Mouse (Mus musculus): Measurements from ENCODE around the gene Zc3h7a. TPM values are rescaled to one million over a fixed set of nuclear protein-coding genes. Genes with fewer than 3 reads are reported as not detected.
A peak's percentile ranks its signal among the peaks of the same experiment; 100 is the strongest.

The Zc3h7a gene
- polyA plus RNA-seq, 1 experiment from 2014 or later = 113 TPM

DNA sequence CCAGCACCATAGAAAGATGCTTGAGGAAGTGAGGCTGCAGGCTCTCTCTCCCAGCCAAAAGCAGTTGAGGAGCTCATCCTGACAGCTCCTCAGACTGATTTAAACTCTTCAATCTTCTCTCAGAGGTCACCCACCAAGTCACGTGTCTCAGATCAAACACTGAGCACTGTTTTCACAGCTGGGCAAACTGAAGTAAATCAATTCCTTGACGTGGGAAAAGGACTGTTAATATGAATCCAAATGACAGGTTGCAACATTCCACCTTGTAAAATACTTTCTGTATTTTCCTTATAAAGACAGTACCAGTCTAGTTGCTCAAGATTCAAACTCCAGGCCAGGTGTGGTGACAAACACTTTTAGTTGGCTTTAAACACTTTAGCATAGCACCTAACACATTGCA, 43.4 kb downstream of the Zc3h7a start:
- no peaks in the 10 kb centered on the region for H3K9me3 ChIP-seq (ENCODE audit: control insufficient read depth, low read length)
- H3K4me2 ChIP-seq (replicated peaks; ENCODE audit: low read depth, low read length) = peak overlapping the region; percentile 77; the same call in 1 of the 2 replicates
- whole genome bisulfite sequencing = 40% methylated on average over 2 of the region's 2 CpGs
- ATAC-seq (ENCODE audit: low FRiP score) (no peak), DNase-seq (ENCODE audit: low spot score) (no peak)
- peaks cover 5% of the 10 kb centered on the region for H3K4me1 ChIP-seq (replicated peaks; ENCODE audit: control insufficient read depth, insufficient read depth, low read length)
- no peaks in the 10 kb centered on the region for H3K36me3 ChIP-seq (ENCODE audit: control insufficient read depth, insufficient read depth, low read length)
- H3K4me3 ChIP-seq (ENCODE audit: low read depth, low read length) = 0 out of 2 replicates have a peak overlapping the region, but pooled peaks have one; percentile 69
- H3K27ac ChIP-seq (ENCODE audit: low read depth, low read length) = no peak overlapping the region
- no peak overlapping the region for H3K9ac ChIP-seq (ENCODE audit: low read depth, low read length)
- no peaks in the 10 kb centered on the region for H3K27me3 ChIP-seq (ENCODE audit: control insufficient read depth, insufficient read depth, low read length)

DNA sequence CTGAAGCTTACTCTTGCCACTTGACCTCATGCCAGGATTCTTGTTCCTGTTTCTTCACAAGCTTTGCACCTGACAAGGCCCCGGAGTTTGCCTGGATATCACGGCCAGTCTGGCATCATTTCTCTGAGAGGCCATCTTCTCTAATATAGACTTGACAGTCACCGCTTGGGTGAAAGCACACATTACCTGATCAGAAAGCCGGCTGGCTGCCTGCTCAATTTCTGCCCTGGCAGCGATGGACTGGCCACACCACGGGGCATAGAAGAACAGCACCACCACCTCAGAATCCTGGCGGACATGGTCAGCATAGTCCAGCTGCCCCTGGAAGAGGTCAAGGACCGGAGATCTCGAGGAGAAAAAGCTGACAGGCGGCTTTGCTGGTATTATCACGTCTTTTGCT, 47.9 kb downstream of the Zc3h7a start:
- H3K36me3 ChIP-seq (ENCODE audit: control insufficient read depth, insufficient read depth, low read length) = no peaks in the 10 kb centered on the region
- ATAC-seq (ENCODE audit: low FRiP score) (no peak), DNase-seq (ENCODE audit: low spot score) (no peak)
- no peaks in the 10 kb centered on the region for H3K27me3 ChIP-seq (ENCODE audit: control insufficient read depth, insufficient read depth, low read length)
- H3K4me1 ChIP-seq (replicated peaks; ENCODE audit: control insufficient read depth, insufficient read depth, low read length) = peaks cover 5% of the 10 kb centered on the region
- no peak overlapping the region for H3K9ac ChIP-seq (ENCODE audit: low read depth, low read length)
- H3K27ac ChIP-seq (ENCODE audit: low read depth, low read length) = no peak overlapping the region
- no peak overlapping the region for H3K4me2 ChIP-seq (replicated peaks; ENCODE audit: low read depth, low read length)
- WGBS = 92% methylated on average over 11 of the region's 11 CpGs
- no peak overlapping the region for H3K4me3 ChIP-seq (ENCODE audit: low read depth, low read length)
- H3K9me3 ChIP-seq (ENCODE audit: control insufficient read depth, low read length) = no peaks in the 10 kb centered on the region

DNA sequence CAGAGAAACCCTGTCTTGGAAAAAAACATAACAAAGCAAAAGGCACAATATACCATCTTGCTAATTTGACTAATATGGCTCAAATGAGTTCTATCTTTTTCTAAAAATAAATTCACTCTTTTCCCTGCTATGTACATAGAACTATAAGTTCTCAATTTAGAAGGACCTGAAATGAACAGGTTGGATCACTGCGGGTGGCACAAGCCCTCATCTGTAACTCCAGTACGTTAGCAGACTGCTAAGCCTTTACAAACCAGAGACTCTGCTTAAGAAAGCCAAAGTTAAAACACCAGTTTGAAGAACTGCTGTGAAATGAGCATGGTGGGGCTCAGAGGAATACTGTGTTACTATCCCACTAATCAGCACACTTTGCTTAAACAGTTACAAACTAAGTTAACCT, 50.8 kb downstream of the Zc3h7a start:
- ATAC-seq (ENCODE audit: low FRiP score) (no peak), DNase-seq (ENCODE audit: low spot score) (no peak)
- H3K36me3 ChIP-seq (ENCODE audit: control insufficient read depth, insufficient read depth, low read length) = no peaks in the 10 kb centered on the region
- H3K9ac ChIP-seq (ENCODE audit: low read depth, low read length) = no peak overlapping the region
- 96% methylated on average over 2 of the region's 2 CpGs for WGBS
- no peaks in the 10 kb centered on the region for H3K4me1 ChIP-seq (replicated peaks; ENCODE audit: control insufficient read depth, insufficient read depth, low read length)
- no peak overlapping the region for H3K4me2 ChIP-seq (replicated peaks; ENCODE audit: low read depth, low read length)
- no peaks in the 10 kb centered on the region for H3K27me3 ChIP-seq (ENCODE audit: control insufficient read depth, insufficient read depth, low read length)
- H3K27ac ChIP-seq (ENCODE audit: low read depth, low read length) = no peak overlapping the region
- H3K9me3 ChIP-seq (ENCODE audit: control insufficient read depth, low read length) = no peaks in the 10 kb centered on the region
- H3K4me3 ChIP-seq (ENCODE audit: low read depth, low read length) = no peak overlapping the region

DNA sequence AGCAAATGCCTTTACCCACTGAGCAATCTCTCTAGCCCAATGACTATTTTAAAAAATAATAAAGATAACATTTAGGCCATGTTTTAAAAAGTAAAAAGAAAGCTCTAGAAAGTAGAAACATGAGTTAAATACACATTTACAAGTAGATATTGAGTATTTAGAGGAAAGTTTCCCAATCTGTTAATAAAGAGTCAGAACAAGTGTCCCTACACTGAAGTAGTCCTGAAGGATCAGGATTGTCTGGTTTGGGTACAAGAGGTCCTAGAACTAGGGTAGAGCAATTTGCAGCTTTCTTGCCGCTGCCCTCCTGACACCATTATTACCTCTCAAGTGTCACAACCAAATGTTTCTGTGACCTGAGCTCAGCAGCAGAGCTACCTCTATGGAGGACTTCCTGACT, 52.1 kb downstream of the Zc3h7a start:
- no peaks in the 10 kb centered on the region for H3K4me1 ChIP-seq (replicated peaks; ENCODE audit: control insufficient read depth, insufficient read depth, low read length)
- H3K9ac ChIP-seq (ENCODE audit: low read depth, low read length) = no peak overlapping the region
- H3K4me3 ChIP-seq (ENCODE audit: low read depth, low read length) = no peak overlapping the region
- no peak overlapping the region for H3K4me2 ChIP-seq (replicated peaks; ENCODE audit: low read depth, low read length)
- H3K9me3 ChIP-seq (ENCODE audit: control insufficient read depth, low read length) = no peaks in the 10 kb centered on the region
- ATAC-seq (ENCODE audit: low FRiP score) (no peak), DNase-seq (ENCODE audit: low spot score) (no peak)
- no peaks in the 10 kb centered on the region for H3K36me3 ChIP-seq (ENCODE audit: control insufficient read depth, insufficient read depth, low read length)
- H3K27me3 ChIP-seq (ENCODE audit: control insufficient read depth, insufficient read depth, low read length) = no peaks in the 10 kb centered on the region
- H3K27ac ChIP-seq (ENCODE audit: low read depth, low read length) = no peak overlapping the region
- WGBS = 96% methylated on average over 1 of the region's 1 CpGs

DNA sequence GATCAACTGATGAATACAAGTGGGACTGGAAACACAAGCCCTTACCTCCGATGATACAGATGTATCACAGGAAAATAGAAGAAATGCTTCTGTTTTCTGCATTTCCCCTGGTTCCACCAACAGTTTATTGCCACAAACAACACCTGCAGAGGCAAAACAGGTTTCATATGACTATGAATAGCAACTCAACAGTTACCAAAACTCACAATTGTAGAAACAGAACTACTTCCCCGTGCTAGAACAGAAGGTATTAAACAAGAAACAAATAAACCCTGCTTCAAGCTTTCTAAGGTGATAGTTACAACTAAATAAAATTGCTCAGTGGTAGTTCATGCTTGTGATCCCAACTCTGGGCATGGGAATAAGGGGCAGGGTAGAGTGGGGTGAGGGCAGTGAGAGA, 53.6 kb downstream of the Zc3h7a start:
- Histone ChIP-seq H3K27me3 (ENCODE audit: control insufficient read depth, insufficient read depth, low read length) (no peaks in the 10 kb centered on the region), H3K9me3 (ENCODE audit: control insufficient read depth, low read length) (no peaks in the 10 kb centered on the region), H3K36me3 (ENCODE audit: control insufficient read depth, insufficient read depth, low read length) (no peaks in the 10 kb centered on the region), H3K4me3 (ENCODE audit: low read depth, low read length) (no peak overlapping the region), H3K4me1 (replicated peaks; ENCODE audit: control insufficient read depth, insufficient read depth, low read length) (no peaks in the 10 kb centered on the region), H3K27ac (ENCODE audit: low read depth, low read length) (no peak overlapping the region), H3K9ac (ENCODE audit: low read depth, low read length) (no peak overlapping the region), H3K4me2 (replicated peaks; ENCODE audit: low read depth, low read length) (no peak overlapping the region)
- DNase-seq (ENCODE audit: low spot score) (no peak), ATAC-seq (ENCODE audit: low FRiP score) (no peak)
- 93% methylated on average over 2 of the region's 2 CpGs for WGBS

DNA sequence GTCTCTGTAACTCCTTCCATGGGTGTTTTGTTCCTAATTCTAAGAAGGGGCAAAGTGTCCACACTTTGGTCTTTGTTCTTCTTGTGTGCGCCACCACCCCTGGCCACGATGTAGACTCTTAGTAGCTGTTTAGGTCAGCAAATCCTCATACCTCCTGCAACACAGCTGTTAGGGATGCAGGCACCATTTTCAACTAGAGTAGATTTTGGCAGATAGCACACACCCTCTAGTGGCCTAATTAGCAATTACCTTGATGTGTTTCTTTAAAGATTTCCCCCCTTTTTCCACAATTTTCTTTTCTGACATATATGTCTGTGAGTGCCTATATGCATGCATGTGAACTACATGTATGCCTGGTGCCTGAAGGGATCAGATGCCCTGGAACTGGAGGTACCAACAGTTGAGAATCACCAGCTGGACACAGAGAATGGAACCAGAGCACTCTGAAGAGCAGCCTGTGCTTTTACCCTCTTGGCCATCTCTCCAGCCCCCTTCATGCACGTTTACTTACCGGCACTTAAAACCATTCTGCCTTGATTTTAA, 66.9 kb downstream of the Zc3h7a start:
- Histone ChIP-seq H3K4me2 (replicated peaks; ENCODE audit: low read depth, low read length) (no peak overlapping the region), H3K4me3 (ENCODE audit: low read depth, low read length) (no peak overlapping the region), H3K9me3 (ENCODE audit: control insufficient read depth, low read length) (no peaks in the 10 kb centered on the region), H3K36me3 (ENCODE audit: control insufficient read depth, insufficient read depth, low read length) (no peaks in the 10 kb centered on the region), H3K27me3 (ENCODE audit: control insufficient read depth, insufficient read depth, low read length) (no peaks in the 10 kb centered on the region), H3K4me1 (replicated peaks; ENCODE audit: control insufficient read depth, insufficient read depth, low read length) (no peaks in the 10 kb centered on the region), H3K27ac (ENCODE audit: low read depth, low read length) (no peak overlapping the region), H3K9ac (ENCODE audit: low read depth, low read length) (no peak overlapping the region)
- no peak for ATAC-seq (ENCODE audit: low FRiP score)
- WGBS = 76% methylated on average over 4 of the region's 4 CpGs
- peak; percentile 46 for DNase-seq (ENCODE audit: low spot score)

DNA sequence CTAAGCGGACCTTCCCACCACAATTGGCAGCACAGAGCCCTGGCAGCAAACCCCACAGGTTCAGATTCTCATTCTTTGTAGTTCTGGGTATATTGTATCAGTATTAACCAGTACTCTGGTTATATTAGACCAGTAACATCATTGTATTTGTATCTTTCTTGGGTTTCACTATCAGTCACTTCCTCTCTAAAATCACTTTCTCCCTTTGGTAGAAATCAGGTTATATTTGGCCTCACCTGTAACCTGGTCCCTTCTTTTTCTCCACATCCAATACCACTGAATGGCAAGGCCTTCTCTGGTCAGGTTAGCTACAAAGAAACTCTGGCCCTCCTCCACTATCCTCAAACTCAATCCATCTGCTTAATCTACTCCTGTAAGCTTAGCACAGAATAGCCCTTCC, 71.3 kb downstream of the Zc3h7a start:
- Histone ChIP-seq H3K27ac (ENCODE audit: low read depth, low read length) (no peak overlapping the region), H3K9me3 (ENCODE audit: control insufficient read depth, low read length) (no peaks in the 10 kb centered on the region), H3K4me3 (ENCODE audit: low read depth, low read length) (no peak overlapping the region), H3K27me3 (ENCODE audit: control insufficient read depth, insufficient read depth, low read length) (no peaks in the 10 kb centered on the region), H3K4me1 (replicated peaks; ENCODE audit: control insufficient read depth, insufficient read depth, low read length) (no peaks in the 10 kb centered on the region), H3K4me2 (replicated peaks; ENCODE audit: low read depth, low read length) (no peak overlapping the region), H3K9ac (ENCODE audit: low read depth, low read length) (no peak overlapping the region), H3K36me3 (ENCODE audit: control insufficient read depth, insufficient read depth, low read length) (no peaks in the 10 kb centered on the region)
- no peak for DNase-seq (ENCODE audit: low spot score)
- 75% methylated on average over 1 of the region's 1 CpGs for WGBS
- ATAC-seq (ENCODE audit: low FRiP score) = no peak

DNA sequence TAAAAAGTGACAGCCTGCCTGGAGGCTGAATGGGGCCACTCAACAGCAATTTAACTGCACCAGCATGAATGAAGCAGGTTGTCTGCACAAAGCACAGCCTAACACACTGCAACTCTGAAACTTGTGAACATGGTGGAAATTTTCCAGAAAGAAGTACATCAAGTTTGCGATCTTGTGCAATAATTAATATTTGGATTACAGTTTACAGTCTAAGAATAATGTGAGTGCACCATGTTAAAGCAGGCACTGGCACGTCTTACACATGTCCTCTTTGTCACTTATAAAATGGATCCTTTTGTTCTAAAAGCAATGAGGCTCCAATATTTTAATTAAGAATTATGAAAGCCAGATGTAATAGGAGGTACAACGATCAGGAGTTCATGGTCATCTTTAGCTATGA, 78.9 kb downstream of the Zc3h7a start:
- DNase-seq (ENCODE audit: low spot score) = no peak
- Histone ChIP-seq H3K27me3 (ENCODE audit: control insufficient read depth, insufficient read depth, low read length) (no peaks in the 10 kb centered on the region), H3K36me3 (ENCODE audit: control insufficient read depth, insufficient read depth, low read length) (no peaks in the 10 kb centered on the region), H3K4me2 (replicated peaks; ENCODE audit: low read depth, low read length) (no peak overlapping the region), H3K9ac (ENCODE audit: low read depth, low read length) (no peak overlapping the region), H3K27ac (ENCODE audit: low read depth, low read length) (no peak overlapping the region), H3K4me3 (ENCODE audit: low read depth, low read length) (no peak overlapping the region), H3K4me1 (replicated peaks; ENCODE audit: control insufficient read depth, insufficient read depth, low read length) (no peaks in the 10 kb centered on the region), H3K9me3 (ENCODE audit: control insufficient read depth, low read length) (no peaks in the 10 kb centered on the region)
- no peak for ATAC-seq (ENCODE audit: low FRiP score)
- WGBS = 94% methylated on average over 3 of the region's 3 CpGs

DNA sequence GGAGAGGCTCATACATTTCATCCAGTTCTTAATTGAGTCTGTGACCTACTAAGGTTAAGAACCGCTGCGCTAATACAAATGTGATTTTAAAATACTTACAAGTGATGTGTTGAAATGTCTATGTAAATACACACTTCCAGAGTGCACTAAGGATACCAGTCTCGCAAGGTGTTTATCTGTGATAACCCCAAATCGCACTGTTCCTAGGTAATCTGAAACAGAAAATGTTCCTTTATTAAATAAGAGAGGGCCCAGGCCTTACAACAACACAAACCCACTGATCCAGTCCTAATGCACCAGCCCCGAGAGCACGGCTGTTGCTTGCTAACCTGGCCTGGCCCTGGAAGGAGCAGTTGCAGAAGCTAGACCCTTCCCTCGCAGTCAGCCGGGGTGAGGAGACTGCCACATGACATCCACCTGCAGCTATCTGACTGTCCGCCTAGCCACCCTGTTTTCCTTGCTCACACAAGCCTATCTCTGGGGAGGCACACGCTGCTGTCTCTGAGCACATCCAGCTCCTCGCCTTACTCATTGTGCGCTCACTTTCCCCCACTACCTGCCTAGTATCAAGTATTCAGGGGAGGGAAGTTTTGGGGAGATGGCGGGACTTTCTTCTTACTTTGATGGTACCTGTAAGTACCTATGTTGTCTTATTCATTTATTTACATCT, 82.3 kb downstream of the Zc3h7a start:
- Histone ChIP-seq H3K9ac (ENCODE audit: low read depth, low read length) (no peak overlapping the region), H3K9me3 (ENCODE audit: control insufficient read depth, low read length) (no peaks in the 10 kb centered on the region), H3K27ac (ENCODE audit: low read depth, low read length) (no peak overlapping the region), H3K4me3 (ENCODE audit: low read depth, low read length) (no peak overlapping the region), H3K36me3 (ENCODE audit: control insufficient read depth, insufficient read depth, low read length) (0 out of 2 replicates have a peak, but pooled peaks cover 3% of the 10 kb centered on the region), H3K4me1 (replicated peaks; ENCODE audit: control insufficient read depth, insufficient read depth, low read length) (no peaks in the 10 kb centered on the region), H3K4me2 (replicated peaks; ENCODE audit: low read depth, low read length) (no peak overlapping the region), H3K27me3 (ENCODE audit: control insufficient read depth, insufficient read depth, low read length) (no peaks in the 10 kb centered on the region)
- DNase-seq (ENCODE audit: low spot score) = no peak
- WGBS = 92% methylated on average over 13 of the region's 13 CpGs
- ATAC-seq (ENCODE audit: low FRiP score) = no peak
